Comparison of ENCODE assay signal across 8 mouse cellular contexts in the genomic region with DNA sequence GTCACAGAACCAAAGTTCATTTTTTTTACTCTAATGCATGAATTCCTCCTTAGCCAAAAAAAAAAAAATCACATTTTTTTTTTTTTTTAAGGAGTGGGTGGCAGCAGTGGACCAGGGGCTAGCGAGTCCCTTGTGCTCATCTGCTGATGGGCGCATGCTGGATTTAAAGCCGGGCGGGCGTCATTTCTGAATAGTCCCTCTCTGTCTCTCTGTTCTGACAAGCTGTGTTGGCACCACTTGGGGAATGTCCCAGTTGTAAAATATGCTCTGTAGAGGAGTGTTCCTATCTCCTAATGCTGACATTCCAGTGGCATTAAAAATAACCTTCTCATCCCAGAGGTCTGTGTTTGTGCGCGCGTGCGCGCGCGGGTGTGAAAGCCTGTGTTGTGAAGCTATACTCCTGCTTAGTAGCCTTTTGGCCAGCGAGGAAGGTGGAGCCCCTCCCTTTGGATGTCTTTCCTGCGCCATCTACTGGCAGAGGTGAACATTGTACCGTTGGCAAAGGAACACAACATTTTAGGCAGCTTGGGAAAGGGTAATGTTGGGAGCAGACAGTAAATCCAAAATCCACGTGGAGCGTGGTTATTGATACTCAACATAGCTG. TPM values are rescaled to one million over a fixed set of nuclear protein-coding genes. Genes with fewer than 3 reads are reported as not detected.
DNase-seq lines count a peak whose midpoint lies in the region; ATAC-seq lines count a peak whose summit lies in the region.

No protein-coding gene starts in this region.

- H3K4me1 ChIP-seq in limb, embryonic 10.5 days: no peaks in the 10 kb centered on the region
- no peaks in the 10 kb centered on the region for H3K4me1 ChIP-seq in midbrain, embryonic 12.5 days

- H3K4me3 ChIP-seq in limb, embryonic 10.5 days: no peak overlapping the region
- no peak overlapping the region for H3K4me3 ChIP-seq in midbrain, embryonic 12.5 days

- ATAC-seq in granulocyte monocyte progenitor cell, adult 5-6 weeks (replicated peaks; ENCODE audit: poor library complexity, severe bottlenecking): peak; percentile 89
- ATAC-seq in midbrain, embryonic 12.5 days (ENCODE audit: low FRiP score, low read depth): 0 out of 2 replicates have a peak, but pooled peaks have one; percentile 48

- H3K9ac ChIP-seq in midbrain, embryonic 12.5 days (replicated peaks): no peak overlapping the region

- H3K27me3 ChIP-seq in limb, embryonic 10.5 days (ENCODE audit: low read depth, poor library complexity, severe bottlenecking): peaks cover 12% of the 10 kb centered on the region; the same call in 1 of the 2 replicates
- H3K27me3 ChIP-seq in midbrain, embryonic 12.5 days: peaks cover 16% of the 10 kb centered on the region

- no peaks in the 10 kb centered on the region for H3K9me3 ChIP-seq in limb, embryonic 10.5 days (replicated peaks)
- H3K9me3 ChIP-seq in midbrain, embryonic 12.5 days: no peaks in the 10 kb centered on the region

- DNase-seq in ovary, adult 18-20 months (ENCODE audit: low spot score): peak; percentile 8
- DNase-seq in ovary, postnatal 10 days (ENCODE audit: low spot score): no peak
- DNase-seq in embryo, embryonic 11.5 days (ENCODE audit: low read depth, low spot score): peak; percentile 51
- peak; percentile 44 for DNase-seq in kidney, adult 11 months
- DNase-seq in limb, embryonic 10.5 days (ENCODE audit: low spot score): peak; percentile 77
- peak; percentile 59 for DNase-seq in spleen, adult 12 weeks (ENCODE audit: low spot score)

- H3K27ac ChIP-seq in limb, embryonic 10.5 days: no peak overlapping the region
- no peak overlapping the region for H3K27ac ChIP-seq in midbrain, embryonic 12.5 days (replicated peaks)

- no peaks in the 10 kb centered on the region for H3K36me3 ChIP-seq in limb, embryonic 10.5 days
- H3K36me3 ChIP-seq in midbrain, embryonic 12.5 days: no peaks in the 10 kb centered on the region

- H3K4me2 ChIP-seq in midbrain, embryonic 12.5 days (replicated peaks): peak overlapping the region; percentile 36; the same call in 1 of the 2 replicates

- WGBS in limb, embryonic 10.5 days: 33% methylated on average over 17 of the region's 17 CpGs
- 26% methylated on average over 17 of the region's 17 CpGs for WGBS in midbrain, embryonic 12.5 days

RNA-seq across cellular contexts. Expression of a gene that starts 14.4 kb away (rescaled TPM):
- 41.5 and 51.5 TPM in 2 replicates for total RNA-seq in granulocyte monocyte progenitor cell, adult 5-6 weeks (2014; fragmentation: Nextera tagmentation)
- 167 and 180 TPM in 2 replicates for total RNA-seq in granulocyte monocyte progenitor cell, adult 5-6 weeks (2017)
- polyA plus RNA-seq in limb, embryonic 10.5 days (2016; fragmentation: Nextera tagmentation; extraction: Ambion mirVana): 59.7 and 61.5 TPM in 2 replicates
- polyA plus RNA-seq in midbrain, embryonic 12.5 days (2016; fragmentation: Nextera tagmentation; extraction: Ambion mirVana): 53.9 and 56.3 TPM in 2 replicates

RNA-seq across cellular contexts. Expression of a gene that starts 52.8 kb away (rescaled TPM):
- total RNA-seq in granulocyte monocyte progenitor cell, adult 5-6 weeks (2014; fragmentation: Nextera tagmentation): not detected in 2 replicates
- total RNA-seq in granulocyte monocyte progenitor cell, adult 5-6 weeks (2017): 0.15 and 0.26 TPM in 2 replicates
- polyA plus RNA-seq in limb, embryonic 10.5 days (2016; fragmentation: Nextera tagmentation; extraction: Ambion mirVana): 0.95 and 5.5 TPM in 2 replicates
- 0.86 and 1.1 TPM in 2 replicates for polyA plus RNA-seq in midbrain, embryonic 12.5 days (2016; fragmentation: Nextera tagmentation; extraction: Ambion mirVana)
